Mouse (Mus musculus) MN1 (cell line): ENCODE results near the gene Mapk7.

Source experiments
- DNase-seq: peaks from one replicate; pipeline ENCODE4 v3.0.0-alpha.2; 2016; ENCODE audit warnings: low spot score

The Mapk7 gene

GRCm38 (mm10) chr11:61494129-61494997, at the start of gene Mapk7:
Gene Mapk7, minus strand, starts transcription at chr11:61494406.
- peak; percentile 99 for DNase-seq

- no peak for DNase-seq
Observed at GRCm38 (mm10) chr11:61541106-61541505, 46.9 kb upstream of the Mapk7 start.

GRCm38 (mm10) chr11:61540642-61541041, 46.4 kb upstream of the Mapk7 start:
- DNase-seq = no peak

- DNase-seq = no peak
Observed at GRCm38 (mm10) chr11:61537362-61537761, 43.2 kb upstream of the Mapk7 start.

GRCm38 (mm10) chr11:61536952-61537351, 42.7 kb upstream of the Mapk7 start:
- no peak for DNase-seq

GRCm38 (mm10) chr11:61535530-61535929, 41.3 kb upstream of the Mapk7 start:
- DNase-seq = no peak

- no peak for DNase-seq
Observed at GRCm38 (mm10) chr11:61533571-61533970, 39.4 kb upstream of the Mapk7 start.

- no peak for DNase-seq
Observed at GRCm38 (mm10) chr11:61532820-61533219, 38.6 kb upstream of the Mapk7 start.

GRCm38 (mm10) chr11:61529268-61529713, 35.1 kb upstream of the Mapk7 start:
- DNase-seq = no peak

- DNase-seq = peak; percentile 61
Observed at GRCm38 (mm10) chr11:61526872-61527271, 32.7 kb upstream of the Mapk7 start.

GRCm38 (mm10) chr11:61519484-61520107, 25.4 kb upstream of the Mapk7 start:
- no peak for DNase-seq

GRCm38 (mm10) chr11:61518871-61519270, 24.7 kb upstream of the Mapk7 start:
- DNase-seq = no peak

- DNase-seq = no peak
Observed at GRCm38 (mm10) chr11:61517971-61518370, 23.8 kb upstream of the Mapk7 start.

GRCm38 (mm10) chr11:61514953-61515352, 20.7 kb upstream of the Mapk7 start:
- no peak for DNase-seq

GRCm38 (mm10) chr11:61504713-61505257, 10.6 kb upstream of the Mapk7 start, which contains the start of gene B9d1:
Gene B9d1, plus strand, starts transcription at chr11:61505144.
- DNase-seq = peak; percentile 98

- DNase-seq = no peak
Observed at GRCm38 (mm10) chr11:61503933-61504332, 9.7 kb upstream of the Mapk7 start.

GRCm38 (mm10) chr11:61498736-61499504, 4.7 kb upstream of the Mapk7 start:
- DNase-seq = no peak

- no peak for DNase-seq
Observed at GRCm38 (mm10) chr11:61497490-61497889, 3.3 kb upstream of the Mapk7 start.

- no peak for DNase-seq
Observed at GRCm38 (mm10) chr11:61495528-61495927, 1.3 kb upstream of the Mapk7 start.

- peak; percentile 59 for DNase-seq
Observed at GRCm38 (mm10) chr11:61493525-61494128, 579 bp downstream of the Mapk7 start.

GRCm38 (mm10) chr11:61492749-61493401, 1.3 kb downstream of the Mapk7 start:
- DNase-seq = peak; percentile 20
